Mouse (Mus musculus): Measurements from ENCODE around the gene Tpk1.

The Tpk1 gene

DNA sequence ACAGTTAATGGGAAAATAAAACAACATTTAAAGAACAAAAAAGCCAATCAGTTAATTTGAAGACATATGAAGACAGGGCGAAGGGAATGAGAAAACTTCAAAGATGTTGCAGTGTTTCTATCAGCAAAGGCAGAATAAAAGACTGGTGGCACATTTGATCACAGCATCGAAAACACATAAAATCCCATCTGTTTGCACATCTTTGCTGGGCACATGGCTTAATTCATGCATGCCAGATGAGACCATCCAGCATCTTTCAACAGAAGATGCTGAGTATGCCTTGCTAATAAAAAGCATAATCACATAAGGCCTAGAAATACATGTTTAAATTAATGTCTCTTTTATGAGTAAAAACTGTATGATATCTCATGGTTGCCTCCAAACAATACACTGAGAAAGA is 80.8 kb downstream of the Tpk1 start:
- no peak for TF ChIP-seq GATA4 (IDR thresholded peaks at IDR 0.05; ENCODE audit: insufficient replicate concordance, low read length)

DNA sequence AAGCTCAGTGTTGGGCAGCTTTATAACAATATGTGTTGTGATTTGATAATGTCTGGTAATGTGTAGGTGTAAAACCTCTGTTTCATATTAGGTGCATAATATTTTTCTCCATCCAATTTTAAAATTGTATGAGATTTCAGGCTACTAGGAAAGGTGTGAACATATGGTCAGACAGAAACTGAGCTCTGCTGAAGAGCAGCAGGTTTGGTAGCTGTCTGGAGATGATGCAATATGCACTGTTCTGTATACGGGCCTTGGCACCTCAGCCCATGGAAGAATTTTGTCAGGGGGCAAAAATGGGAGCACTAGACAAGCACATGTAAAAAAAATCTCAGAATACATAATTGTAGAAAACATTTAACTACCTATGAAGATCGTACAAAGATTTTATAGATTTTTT is 84.3 kb downstream of the Tpk1 start:
- TF ChIP-seq GATA4 (IDR thresholded peaks at IDR 0.05; ENCODE audit: insufficient replicate concordance, low read length) = no peak

DNA sequence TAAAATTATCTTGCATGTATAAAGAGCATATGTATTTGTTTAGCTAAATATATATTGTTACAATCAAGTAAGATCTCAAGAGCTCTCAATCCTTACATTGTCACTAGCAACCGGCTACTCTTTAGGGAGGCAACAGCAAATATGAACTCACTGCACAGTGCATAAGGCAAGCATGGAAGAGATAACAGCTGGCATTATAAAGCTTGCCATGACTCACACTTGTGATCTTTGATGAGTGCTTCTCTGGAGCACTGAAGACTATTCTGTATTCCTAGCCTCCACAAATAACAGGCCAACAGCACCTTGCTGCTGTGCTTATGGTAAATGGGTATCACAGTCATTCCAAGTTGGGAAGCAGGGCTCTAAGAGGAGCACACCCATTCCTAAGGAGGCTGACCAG is 98.2 kb downstream of the Tpk1 start:
- no peak for TF ChIP-seq GATA4 (IDR thresholded peaks at IDR 0.05; ENCODE audit: insufficient replicate concordance, low read length)

DNA sequence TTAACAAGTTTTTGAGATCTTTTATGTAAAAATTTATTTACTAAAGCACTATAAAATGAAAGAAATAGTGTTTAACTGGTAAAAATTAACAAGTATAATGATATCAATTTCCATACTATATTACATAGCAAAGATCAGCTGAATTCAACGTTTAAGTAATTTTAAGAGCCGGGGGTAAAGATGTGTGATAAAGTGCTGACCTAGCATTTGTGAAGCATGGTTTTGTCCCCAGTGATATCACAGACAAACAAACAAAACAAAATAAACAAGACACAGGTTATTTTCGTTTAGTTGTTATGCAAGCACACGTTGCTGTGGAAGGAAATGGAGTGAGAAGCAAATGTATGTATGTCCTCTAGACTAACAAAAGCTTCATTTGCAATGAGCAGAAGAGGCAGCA is 103.6 kb downstream of the Tpk1 start:
- TF ChIP-seq GATA4 (IDR thresholded peaks at IDR 0.05; ENCODE audit: insufficient replicate concordance, low read length) = no peak

DNA sequence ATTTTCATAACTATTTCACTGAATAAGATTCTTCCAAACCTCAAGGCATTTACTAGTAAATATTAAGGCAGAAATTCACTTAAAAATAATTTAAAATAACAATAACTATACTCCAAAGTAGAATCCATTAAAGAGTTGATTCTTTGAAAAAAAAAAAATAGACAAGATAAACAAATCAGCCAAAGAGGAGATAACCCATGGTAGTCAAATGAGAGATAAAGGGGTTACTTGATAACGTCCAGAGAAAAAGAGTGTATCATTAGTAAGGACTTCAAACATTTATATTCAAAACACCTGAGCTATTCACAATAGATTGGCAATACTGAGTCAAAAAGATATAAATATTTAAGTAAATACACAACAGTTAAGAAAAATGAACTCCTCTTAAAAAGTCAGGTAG is 114.7 kb downstream of the Tpk1 start:
- TF ChIP-seq GATA4 (IDR thresholded peaks at IDR 0.05; ENCODE audit: insufficient replicate concordance, low read length) = no peak

DNA sequence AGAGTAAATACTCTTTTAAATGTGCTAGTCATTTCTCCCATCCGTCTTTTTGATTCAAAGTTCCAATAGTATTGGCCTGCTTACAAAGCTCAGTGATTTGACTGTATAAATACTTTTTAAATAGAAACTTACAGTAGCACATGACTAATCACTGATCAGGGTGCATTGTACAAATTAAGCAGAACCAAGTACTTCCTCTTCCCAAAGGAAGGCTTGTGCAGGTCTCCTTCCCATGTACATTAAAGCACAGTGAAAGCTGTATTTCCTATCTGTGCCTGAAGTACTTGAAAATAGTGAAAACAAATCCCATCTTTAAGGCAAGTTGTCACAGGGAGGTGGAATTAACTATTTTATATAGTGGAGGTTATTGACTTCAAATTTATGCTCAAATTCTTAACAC is 119.5 kb downstream of the Tpk1 start:
- no peak for TF ChIP-seq GATA4 (IDR thresholded peaks at IDR 0.05; ENCODE audit: insufficient replicate concordance, low read length)

DNA sequence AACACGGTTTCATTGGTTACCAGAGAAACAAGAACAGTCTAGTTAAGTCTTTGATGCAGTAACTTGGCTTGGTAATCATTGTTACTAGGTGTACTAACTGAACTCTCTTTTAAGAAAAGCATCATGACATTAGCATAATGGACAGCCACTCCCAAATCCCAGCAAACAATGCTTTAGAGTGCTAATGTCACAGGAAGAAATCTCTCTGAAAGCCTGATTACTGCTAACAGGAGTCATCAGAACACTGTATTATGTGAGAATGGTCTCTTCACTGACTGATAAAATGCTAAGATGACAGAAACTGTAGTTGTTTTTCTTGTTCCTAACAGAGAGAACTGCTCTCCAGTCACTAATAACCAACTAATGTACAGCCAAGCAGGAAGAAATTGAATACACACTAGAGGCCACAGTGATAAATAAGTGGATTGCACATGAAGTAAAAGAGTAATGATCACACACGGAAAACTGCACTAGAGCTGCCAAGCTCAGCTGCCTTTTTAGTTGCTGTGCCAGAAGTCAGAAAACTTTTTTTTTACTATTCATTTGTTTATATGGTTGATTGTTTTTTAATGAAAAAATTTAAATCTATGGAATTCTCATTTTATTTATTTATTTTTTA is 128.7 kb downstream of the Tpk1 start:
- no peak for TF ChIP-seq GATA4 (IDR thresholded peaks at IDR 0.05; ENCODE audit: insufficient replicate concordance, low read length)

DNA sequence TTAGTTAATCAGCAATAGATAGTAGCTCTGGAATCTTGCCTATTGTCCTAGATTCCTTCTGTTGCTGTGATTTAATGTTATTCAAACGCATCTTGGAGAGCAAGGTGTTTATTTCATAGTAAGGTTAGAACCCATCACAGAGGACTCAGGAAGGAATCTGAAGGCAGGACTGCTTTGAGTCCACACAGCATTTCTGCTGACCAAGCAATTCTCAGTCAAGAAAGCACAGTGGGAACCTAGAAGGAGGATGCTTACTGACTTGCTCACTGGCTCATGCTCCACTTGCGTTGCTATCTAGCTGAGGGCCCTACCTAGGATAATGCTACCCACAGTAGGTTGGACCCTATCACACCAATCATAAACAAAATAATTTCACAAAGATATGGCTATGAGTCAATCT is 130.6 kb downstream of the Tpk1 start:
- TF ChIP-seq GATA4 (IDR thresholded peaks at IDR 0.05; ENCODE audit: insufficient replicate concordance, low read length) = no peak

DNA sequence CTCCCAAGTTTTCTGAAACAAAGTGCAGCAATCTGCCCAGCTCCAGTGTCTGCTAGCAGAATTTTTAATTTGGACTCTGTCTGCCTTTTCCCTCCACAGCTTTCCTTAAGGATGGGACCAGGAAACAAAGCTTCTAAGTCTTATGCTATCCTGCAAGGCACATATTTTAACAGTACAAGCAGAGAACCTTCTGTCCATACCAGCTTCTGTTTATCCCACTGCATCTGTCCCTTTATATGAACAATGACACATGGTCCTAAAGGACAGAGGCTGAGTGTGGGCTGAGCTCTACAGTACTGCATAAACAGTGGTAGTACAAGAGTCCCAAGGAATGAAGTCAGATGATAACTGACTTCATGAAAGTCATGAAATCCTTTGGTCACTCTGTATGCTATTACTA is 132.8 kb downstream of the Tpk1 start:
- TF ChIP-seq GATA4 (IDR thresholded peaks at IDR 0.05; ENCODE audit: insufficient replicate concordance, low read length) = no peak

DNA sequence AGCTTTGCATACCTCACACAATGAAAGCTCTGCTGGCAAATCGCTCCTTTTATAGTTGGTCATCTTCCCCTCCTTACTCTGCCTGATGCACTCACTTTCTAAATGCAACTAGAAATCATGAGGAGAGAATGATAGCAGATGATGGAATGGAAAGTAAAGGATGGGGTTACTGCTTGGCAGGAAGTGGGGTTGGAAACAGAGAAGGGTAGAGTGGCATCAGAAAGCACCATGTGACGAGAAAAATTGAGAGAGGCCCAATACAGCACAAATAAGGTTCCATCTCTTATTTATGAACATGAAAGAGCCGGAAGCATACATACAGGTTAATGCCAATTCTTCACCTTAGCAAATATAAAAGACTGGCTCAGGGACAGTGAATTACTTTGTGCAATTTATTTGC is 133.3 kb downstream of the Tpk1 start:
- TF ChIP-seq GATA4 (IDR thresholded peaks at IDR 0.05; ENCODE audit: insufficient replicate concordance, low read length) = no peak

DNA sequence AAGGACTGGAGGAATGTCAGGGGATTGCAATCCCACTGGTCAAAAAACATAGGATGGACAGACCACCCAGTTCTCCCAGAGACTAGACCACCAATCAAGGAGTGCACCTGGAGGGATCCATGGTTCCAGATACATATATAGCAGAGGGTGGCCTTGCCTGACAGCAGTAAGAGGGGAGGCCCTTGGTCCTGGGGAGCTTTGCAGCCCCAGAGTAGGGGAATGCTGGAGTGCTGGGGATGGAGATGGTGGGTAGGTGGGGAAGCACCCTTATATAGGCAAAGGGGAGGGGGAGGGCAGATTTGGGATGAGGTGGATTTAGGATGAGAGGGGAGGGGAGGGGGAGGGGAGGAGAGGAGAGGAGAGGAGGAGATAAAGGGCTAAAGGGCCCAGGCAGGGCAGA is 134.1 kb downstream of the Tpk1 start:
- no peak for TF ChIP-seq GATA4 (IDR thresholded peaks at IDR 0.05; ENCODE audit: insufficient replicate concordance, low read length)

DNA sequence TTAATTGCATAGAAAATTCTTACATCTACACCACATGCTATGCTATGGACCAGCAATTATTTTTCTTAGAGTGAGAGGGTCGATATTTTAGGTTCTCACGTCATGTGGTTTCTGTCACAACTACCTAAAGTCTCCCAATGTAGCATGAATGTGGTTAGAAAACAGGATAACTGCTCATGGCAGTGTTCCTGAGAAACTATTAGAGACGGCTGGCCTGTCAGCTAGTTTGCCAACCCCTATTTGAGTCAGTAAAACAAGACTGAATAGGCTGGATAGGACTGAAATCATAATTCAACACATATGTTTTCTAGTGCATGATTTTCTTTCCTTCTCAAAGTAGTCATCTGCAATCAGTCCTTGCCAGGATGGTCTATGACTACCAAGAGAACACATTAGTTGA is 137.1 kb downstream of the Tpk1 start:
- no peak for TF ChIP-seq GATA4 (IDR thresholded peaks at IDR 0.05; ENCODE audit: insufficient replicate concordance, low read length)

DNA sequence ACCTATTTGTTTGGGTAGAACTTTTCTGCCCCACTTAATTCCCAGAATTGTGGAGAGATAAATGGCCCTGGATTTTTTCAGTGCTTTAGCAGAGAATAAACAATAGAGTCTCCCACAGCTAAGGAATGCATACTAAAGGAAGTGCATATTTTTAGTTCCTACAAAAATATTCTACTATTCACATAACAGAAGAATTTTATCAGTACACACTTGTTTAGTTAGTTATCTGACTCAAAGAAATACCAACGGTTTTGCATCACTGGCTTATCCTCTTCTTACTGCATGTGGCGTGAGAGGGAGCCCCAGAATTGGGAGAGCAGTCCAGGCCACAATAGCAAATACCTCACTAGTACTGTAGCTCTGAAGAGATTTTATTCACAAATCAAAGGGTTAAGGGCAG is 141.1 kb downstream of the Tpk1 start:
- TF ChIP-seq GATA4 (IDR thresholded peaks at IDR 0.05; ENCODE audit: insufficient replicate concordance, low read length) = no peak

DNA sequence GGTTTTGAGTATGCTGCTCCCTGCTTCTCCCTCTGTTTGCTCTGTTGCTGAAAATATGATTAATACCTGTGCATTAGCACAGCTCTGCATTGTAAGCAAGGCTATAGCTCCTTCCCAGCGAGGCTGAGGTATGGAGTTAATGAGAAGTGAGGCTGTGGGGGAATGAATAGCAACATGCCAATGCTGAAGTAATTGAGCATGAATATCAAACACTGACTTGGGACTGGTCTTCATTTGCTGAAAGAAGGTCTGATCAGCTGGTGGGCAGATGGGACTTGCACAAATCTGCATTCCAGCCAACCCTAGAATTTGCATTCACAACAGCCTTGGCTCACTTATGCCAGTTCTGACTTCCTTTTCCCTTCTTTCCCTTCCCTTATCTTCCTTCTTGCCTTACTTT is 144.0 kb downstream of the Tpk1 start:
- TF ChIP-seq GATA4 (IDR thresholded peaks at IDR 0.05; ENCODE audit: insufficient replicate concordance, low read length) = no peak

DNA sequence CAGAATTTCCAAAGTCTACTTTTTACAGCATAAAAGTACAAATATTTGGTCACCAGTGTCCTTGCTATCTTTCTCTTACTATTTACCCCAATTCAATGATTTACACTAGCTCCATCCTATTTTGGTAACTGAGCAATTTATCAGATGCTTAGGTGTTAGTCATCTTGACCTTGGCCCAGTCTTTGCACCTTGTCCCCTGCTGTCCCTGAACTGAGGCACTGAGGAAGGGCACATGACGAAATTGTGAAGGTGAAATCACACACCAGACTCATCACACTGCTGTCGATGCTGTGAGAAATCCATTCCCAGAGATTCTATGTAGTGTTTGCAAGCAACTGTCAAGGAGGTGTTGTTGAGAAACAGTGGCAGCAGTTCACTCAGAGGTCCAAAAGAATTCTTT is 145.9 kb downstream of the Tpk1 start:
- TF ChIP-seq GATA4 (IDR thresholded peaks at IDR 0.05; ENCODE audit: insufficient replicate concordance, low read length) = no peak

DNA sequence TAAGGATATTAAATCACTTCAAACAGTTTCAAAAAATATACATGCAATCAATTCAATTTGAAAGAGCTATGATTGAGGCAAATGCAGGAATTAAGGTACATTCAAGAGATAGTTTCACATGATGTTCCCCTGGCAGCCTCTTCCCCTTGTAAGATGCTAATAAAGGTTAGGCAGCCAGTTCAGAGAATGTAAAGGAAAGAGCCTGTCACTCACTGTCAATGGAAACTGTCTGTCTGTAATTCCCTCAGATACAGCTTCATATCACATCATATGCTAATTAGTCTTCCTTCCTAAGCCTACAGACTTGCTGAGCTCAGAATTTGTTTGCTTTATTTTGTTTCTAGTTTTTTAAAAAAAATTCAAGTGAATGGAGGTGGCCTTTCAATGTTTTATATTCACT is 147.7 kb downstream of the Tpk1 start:
- TF ChIP-seq GATA4 (IDR thresholded peaks at IDR 0.05; ENCODE audit: insufficient replicate concordance, low read length) = no peak

DNA sequence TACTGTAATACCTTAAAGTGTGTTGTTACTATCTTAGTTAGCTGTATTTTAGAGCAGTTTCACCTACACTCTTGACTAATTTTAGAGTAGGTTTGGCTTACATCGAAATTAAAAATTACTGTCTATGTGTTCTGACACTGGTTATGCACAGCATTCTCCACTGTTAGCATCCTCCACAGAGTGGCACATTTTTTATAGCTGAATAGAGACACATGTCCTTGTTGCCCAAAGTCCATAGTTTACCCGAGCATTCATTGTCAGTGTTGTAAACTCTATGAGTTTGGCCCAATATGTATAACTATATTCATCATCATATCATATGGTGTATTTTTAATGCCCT is 148.8 kb downstream of the Tpk1 start:
- TF ChIP-seq GATA4 (IDR thresholded peaks at IDR 0.05; ENCODE audit: insufficient replicate concordance, low read length) = no peak

Measured in liver, adult (tissue).